Mouse (Mus musculus): Measurements from ENCODE around the gene Rab3c. TPM values are rescaled to one million over a fixed set of nuclear protein-coding genes. Genes with fewer than 3 reads are reported as not detected.

The Rab3c gene
- polyA plus RNA-seq, 1 experiment from 2014 or later, result 0.56 TPM

DNA sequence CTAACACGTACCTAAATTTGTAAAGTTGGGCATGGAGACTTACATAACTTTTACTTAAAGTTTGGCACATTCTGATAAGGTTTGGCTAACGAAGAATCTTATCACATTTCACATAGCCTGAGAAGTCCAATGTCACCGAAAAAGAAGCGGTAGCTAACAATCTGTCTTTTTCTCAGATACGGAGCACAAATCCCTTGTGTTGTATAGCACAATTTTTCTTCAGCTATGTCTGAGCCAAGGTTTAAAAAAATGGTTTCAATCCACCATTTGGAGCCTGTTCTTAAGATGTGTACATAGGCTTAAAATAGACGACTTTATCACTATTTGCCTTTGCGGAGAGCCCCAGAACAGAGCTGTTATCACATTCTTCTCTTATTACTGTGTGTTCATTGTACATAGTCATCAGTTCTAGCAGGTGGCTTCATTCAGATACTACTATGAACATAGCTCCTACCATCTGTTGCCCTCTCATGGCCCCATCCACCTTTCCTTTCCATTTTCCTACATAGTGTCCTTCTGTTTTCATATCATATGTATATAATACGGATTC lies 69.2 kb downstream of the Rab3c start:
- WGBS, result 85% methylated on average over 8 of the region's 8 CpGs
- Histone ChIP-seq H3K9me3 (ENCODE audit: low read length) (no peaks in the 10 kb centered on the region), H3K4me2 (replicated peaks; ENCODE audit: low read depth, low read length) (no peak overlapping the region), H3K27ac (ENCODE audit: low read length) (no peak overlapping the region), H3K9ac (replicated peaks; ENCODE audit: low read length) (no peak overlapping the region), H3K36me3 (ENCODE audit: insufficient read depth, low read length) (no peaks in the 10 kb centered on the region), H3K4me3 (ENCODE audit: low read length) (no peak overlapping the region), H3K4me1 (ENCODE audit: insufficient read depth, low read length) (no peaks in the 10 kb centered on the region), H3K27me3 (ENCODE audit: insufficient read depth, low read length) (no peaks in the 10 kb centered on the region)
- ATAC-seq (ENCODE audit: low FRiP score, low TSS enrichment), result no peak

DNA sequence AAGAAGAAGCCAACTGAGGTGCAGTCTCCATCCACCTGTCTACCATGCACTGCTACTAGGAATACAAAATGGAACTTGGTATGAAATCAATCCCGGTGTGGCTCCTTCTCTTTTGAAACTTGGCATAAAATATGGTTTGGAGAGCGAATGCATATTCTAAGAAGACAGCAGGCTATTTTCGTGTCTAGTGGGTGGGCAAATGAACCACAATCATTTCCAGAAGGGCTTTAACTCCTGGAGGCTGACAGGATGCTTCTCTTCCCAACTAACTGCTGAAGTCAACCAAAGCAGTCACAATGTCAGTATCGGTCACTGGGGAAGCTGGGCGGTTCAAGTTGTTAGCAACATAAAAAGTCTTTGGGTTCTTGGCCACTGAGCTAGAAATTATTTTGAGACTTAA lies 81.9 kb downstream of the Rab3c start:
- WGBS, result 86% methylated on average over 5 of the region's 5 CpGs
- H3K4me2 ChIP-seq (replicated peaks; ENCODE audit: low read depth, low read length), result no peak overlapping the region
- no peak overlapping the region for H3K4me3 ChIP-seq (ENCODE audit: low read length)
- no peaks in the 10 kb centered on the region for H3K9me3 ChIP-seq (ENCODE audit: low read length)
- no peaks in the 10 kb centered on the region for H3K27me3 ChIP-seq (ENCODE audit: insufficient read depth, low read length)
- H3K36me3 ChIP-seq (ENCODE audit: insufficient read depth, low read length), result no peaks in the 10 kb centered on the region
- no peak for ATAC-seq (ENCODE audit: low FRiP score, low TSS enrichment)
- H3K9ac ChIP-seq (replicated peaks; ENCODE audit: low read length), result no peak overlapping the region
- H3K27ac ChIP-seq (ENCODE audit: low read length), result no peak overlapping the region
- no peaks in the 10 kb centered on the region for H3K4me1 ChIP-seq (ENCODE audit: insufficient read depth, low read length)

DNA sequence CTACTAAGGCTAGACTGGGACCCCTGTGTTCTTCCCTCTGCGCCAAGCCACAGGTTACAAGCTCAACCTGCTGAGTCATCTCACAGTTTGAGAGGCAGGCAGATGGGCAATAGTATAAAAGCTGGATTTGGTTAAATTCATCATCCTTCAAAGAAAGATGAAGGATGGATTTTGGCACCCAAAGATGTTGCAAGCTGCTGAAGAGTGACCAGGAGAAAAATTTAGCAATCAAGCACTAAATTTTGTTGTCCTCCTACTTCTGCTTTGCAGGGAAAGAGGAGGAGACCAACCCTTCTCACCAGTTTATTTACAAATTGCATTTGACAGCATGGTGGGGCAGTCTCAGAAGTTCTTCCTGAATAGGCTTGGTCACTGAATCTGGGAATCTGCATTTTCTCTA lies 90.8 kb downstream of the Rab3c start:
- H3K4me1 ChIP-seq (ENCODE audit: insufficient read depth, low read length), result no peaks in the 10 kb centered on the region
- H3K27ac ChIP-seq (ENCODE audit: low read length), result no peak overlapping the region
- WGBS, result 86% methylated on average over 1 of the region's 1 CpGs
- H3K4me3 ChIP-seq (ENCODE audit: low read length), result no peak overlapping the region
- H3K9me3 ChIP-seq (ENCODE audit: low read length), result peaks cover 6% of the 10 kb centered on the region; the same call in 1 of the 2 replicates
- H3K36me3 ChIP-seq (ENCODE audit: insufficient read depth, low read length), result no peaks in the 10 kb centered on the region
- H3K4me2 ChIP-seq (replicated peaks; ENCODE audit: low read depth, low read length), result no peak overlapping the region
- H3K27me3 ChIP-seq (ENCODE audit: insufficient read depth, low read length), result no peaks in the 10 kb centered on the region
- ATAC-seq (ENCODE audit: low FRiP score, low TSS enrichment), result no peak
- H3K9ac ChIP-seq (replicated peaks; ENCODE audit: low read length), result no peak overlapping the region

DNA sequence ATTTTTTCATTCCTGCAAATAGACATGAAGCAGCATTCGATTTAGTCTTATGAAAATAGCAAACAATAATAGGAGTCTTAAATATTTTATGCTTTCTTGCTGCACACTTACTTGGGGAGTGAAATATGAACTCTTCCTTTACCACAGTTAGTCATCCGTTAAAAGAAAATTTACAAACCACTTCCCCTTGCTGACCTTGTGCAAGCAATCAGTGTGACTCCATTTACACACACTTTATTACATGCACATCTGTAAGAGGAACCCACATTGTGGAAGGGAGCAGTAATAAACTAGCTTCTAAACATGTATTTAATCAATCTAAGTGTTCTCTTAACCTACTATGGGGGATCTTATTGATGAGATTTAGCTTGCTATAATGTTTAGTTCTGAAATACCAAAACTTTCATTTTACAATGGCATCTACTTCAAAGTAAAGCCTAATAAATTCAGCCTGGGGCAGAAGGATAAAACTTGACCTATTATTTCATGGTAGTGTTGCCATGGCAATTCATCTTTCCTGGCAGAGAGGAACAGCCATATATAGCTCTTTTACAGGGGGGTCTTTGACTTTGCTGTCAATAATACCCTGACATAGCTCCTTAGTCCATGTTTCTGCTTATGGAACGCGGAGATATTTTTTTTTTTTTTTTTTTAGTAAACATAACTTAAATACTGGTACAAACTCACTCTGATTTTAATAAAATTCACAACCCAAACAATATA lies 95.7 kb downstream of the Rab3c start:
- H3K4me1 ChIP-seq (ENCODE audit: insufficient read depth, low read length), result no peaks in the 10 kb centered on the region
- peaks cover 6% of the 10 kb centered on the region; the same call in 1 of the 2 replicates for H3K9me3 ChIP-seq (ENCODE audit: low read length)
- no peak for ATAC-seq (ENCODE audit: low FRiP score, low TSS enrichment)
- H3K36me3 ChIP-seq (ENCODE audit: insufficient read depth, low read length), result no peaks in the 10 kb centered on the region
- WGBS, result 44% methylated on average over 4 of the region's 4 CpGs
- H3K9ac ChIP-seq (replicated peaks; ENCODE audit: low read length), result no peak overlapping the region
- no peaks in the 10 kb centered on the region for H3K27me3 ChIP-seq (ENCODE audit: insufficient read depth, low read length)
- no peak overlapping the region for H3K27ac ChIP-seq (ENCODE audit: low read length)
- H3K4me3 ChIP-seq (ENCODE audit: low read length), result no peak overlapping the region
- H3K4me2 ChIP-seq (replicated peaks; ENCODE audit: low read depth, low read length), result no peak overlapping the region

DNA sequence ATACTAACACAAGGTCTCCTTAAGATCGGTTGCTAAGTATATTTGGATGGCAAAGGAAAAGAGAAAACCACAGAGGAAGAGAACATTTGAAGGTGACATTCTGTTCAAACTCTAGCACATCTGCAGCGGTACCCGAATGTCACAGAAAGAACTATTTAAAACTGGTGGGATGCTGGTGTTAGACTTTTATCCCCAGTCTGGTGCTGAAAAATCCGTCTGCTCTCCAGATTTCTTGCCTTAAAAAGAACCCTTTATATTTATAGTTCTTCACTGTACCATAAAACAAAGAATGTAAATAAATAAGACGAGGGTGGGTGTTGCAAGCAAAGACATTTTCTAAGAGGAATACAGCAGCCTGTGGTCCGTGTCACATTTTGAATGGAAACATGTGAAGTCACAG lies 105.1 kb downstream of the Rab3c start:
- Histone ChIP-seq H3K27me3 (ENCODE audit: insufficient read depth, low read length) (no peaks in the 10 kb centered on the region), H3K9me3 (ENCODE audit: low read length) (no peaks in the 10 kb centered on the region), H3K4me2 (replicated peaks; ENCODE audit: low read depth, low read length) (no peak overlapping the region), H3K4me3 (ENCODE audit: low read length) (no peak overlapping the region), H3K9ac (replicated peaks; ENCODE audit: low read length) (no peak overlapping the region), H3K27ac (ENCODE audit: low read length) (no peak overlapping the region), H3K4me1 (ENCODE audit: insufficient read depth, low read length) (no peaks in the 10 kb centered on the region), H3K36me3 (ENCODE audit: insufficient read depth, low read length) (no peaks in the 10 kb centered on the region)
- ATAC-seq (ENCODE audit: low FRiP score, low TSS enrichment), result no peak
- WGBS, result 53% methylated on average over 6 of the region's 6 CpGs

DNA sequence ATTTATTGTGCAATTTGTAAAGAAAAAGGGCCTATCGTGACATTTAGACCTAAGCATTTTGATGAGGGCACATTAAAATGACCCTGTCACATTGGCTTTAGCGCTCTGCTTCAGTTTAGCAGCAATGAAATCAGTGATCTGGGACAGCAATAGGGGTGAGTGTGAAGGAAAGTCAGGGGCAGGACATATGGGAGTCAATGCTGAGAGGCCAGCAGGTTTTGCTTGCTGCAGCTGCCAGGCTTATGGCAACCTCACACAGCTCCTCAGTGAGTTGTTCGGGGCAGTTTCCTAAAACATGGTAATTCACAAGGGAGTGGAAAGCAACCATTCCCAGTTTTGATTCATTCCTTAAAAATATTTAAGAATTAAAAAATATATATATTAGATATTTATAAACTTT lies 111.1 kb downstream of the Rab3c start:
- H3K4me2 ChIP-seq (replicated peaks; ENCODE audit: low read depth, low read length), result no peak overlapping the region
- ATAC-seq (ENCODE audit: low FRiP score, low TSS enrichment), result no peak
- 68% methylated on average over 3 of the region's 3 CpGs for WGBS
- H3K4me1 ChIP-seq (ENCODE audit: insufficient read depth, low read length), result 0 out of 2 replicates have a peak, but pooled peaks cover 3% of the 10 kb centered on the region
- no peak overlapping the region for H3K9ac ChIP-seq (replicated peaks; ENCODE audit: low read length)
- no peak overlapping the region for H3K27ac ChIP-seq (ENCODE audit: low read length)
- no peaks in the 10 kb centered on the region for H3K27me3 ChIP-seq (ENCODE audit: insufficient read depth, low read length)
- no peaks in the 10 kb centered on the region for H3K9me3 ChIP-seq (ENCODE audit: low read length)
- H3K4me3 ChIP-seq (ENCODE audit: low read length), result no peak overlapping the region
- H3K36me3 ChIP-seq (ENCODE audit: insufficient read depth, low read length), result no peaks in the 10 kb centered on the region

DNA sequence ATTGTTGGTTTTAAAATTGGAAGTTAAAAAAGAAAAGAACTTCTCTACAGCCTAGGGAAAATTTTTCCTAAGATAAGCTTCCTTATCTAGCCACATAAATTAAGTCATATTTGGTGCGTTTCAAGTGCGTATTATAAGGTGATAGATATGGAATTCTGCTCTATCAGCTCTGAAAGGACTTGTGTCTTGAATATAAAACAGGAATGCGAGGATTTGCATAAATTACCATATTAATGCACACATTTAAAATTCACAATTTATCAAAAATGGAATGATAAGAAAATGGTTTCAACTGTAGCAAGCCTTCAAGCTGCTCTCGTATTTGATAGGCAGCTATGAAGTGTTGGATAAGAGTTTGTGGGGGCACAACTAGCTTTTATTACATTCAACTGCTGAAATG lies 111.6 kb downstream of the Rab3c start:
- no peaks in the 10 kb centered on the region for H3K9me3 ChIP-seq (ENCODE audit: low read length)
- 0 out of 2 replicates have a peak, but pooled peaks cover 3% of the 10 kb centered on the region for H3K4me1 ChIP-seq (ENCODE audit: insufficient read depth, low read length)
- no peak overlapping the region for H3K9ac ChIP-seq (replicated peaks; ENCODE audit: low read length)
- no peak overlapping the region for H3K4me2 ChIP-seq (replicated peaks; ENCODE audit: low read depth, low read length)
- H3K36me3 ChIP-seq (ENCODE audit: insufficient read depth, low read length), result no peaks in the 10 kb centered on the region
- no peak for ATAC-seq (ENCODE audit: low FRiP score, low TSS enrichment)
- 75% methylated on average over 4 of the region's 4 CpGs for WGBS
- H3K4me3 ChIP-seq (ENCODE audit: low read length), result no peak overlapping the region
- H3K27me3 ChIP-seq (ENCODE audit: insufficient read depth, low read length), result no peaks in the 10 kb centered on the region
- no peak overlapping the region for H3K27ac ChIP-seq (ENCODE audit: low read length)

DNA sequence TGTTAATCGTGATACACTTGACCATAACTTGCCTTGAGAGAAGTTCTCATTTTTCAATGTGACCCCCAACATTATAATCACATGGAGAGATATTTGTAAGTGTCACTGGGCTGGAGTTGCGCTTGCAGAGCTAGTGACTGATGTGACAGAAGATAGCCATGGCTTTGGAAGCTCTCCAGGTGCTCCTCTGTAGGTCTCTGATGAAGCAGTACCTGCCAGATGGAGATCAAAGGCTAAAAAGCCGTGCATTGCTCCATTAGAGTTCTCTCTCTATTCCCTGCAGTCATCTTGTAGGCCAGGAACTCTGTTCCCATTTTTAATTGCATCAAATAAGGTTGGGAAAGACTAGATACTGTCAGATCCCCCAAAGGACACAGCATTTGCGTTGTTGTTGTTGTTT lies 112.2 kb downstream of the Rab3c start:
- no peak overlapping the region for H3K4me3 ChIP-seq (ENCODE audit: low read length)
- no peaks in the 10 kb centered on the region for H3K9me3 ChIP-seq (ENCODE audit: low read length)
- no peak overlapping the region for H3K4me2 ChIP-seq (replicated peaks; ENCODE audit: low read depth, low read length)
- no peak for ATAC-seq (ENCODE audit: low FRiP score, low TSS enrichment)
- H3K4me1 ChIP-seq (ENCODE audit: insufficient read depth, low read length), result 0 out of 2 replicates have a peak, but pooled peaks cover 3% of the 10 kb centered on the region
- H3K27ac ChIP-seq (ENCODE audit: low read length), result no peak overlapping the region
- no peaks in the 10 kb centered on the region for H3K27me3 ChIP-seq (ENCODE audit: insufficient read depth, low read length)
- H3K9ac ChIP-seq (replicated peaks; ENCODE audit: low read length), result no peak overlapping the region
- WGBS, result 76% methylated on average over 4 of the region's 4 CpGs
- no peaks in the 10 kb centered on the region for H3K36me3 ChIP-seq (ENCODE audit: insufficient read depth, low read length)

DNA sequence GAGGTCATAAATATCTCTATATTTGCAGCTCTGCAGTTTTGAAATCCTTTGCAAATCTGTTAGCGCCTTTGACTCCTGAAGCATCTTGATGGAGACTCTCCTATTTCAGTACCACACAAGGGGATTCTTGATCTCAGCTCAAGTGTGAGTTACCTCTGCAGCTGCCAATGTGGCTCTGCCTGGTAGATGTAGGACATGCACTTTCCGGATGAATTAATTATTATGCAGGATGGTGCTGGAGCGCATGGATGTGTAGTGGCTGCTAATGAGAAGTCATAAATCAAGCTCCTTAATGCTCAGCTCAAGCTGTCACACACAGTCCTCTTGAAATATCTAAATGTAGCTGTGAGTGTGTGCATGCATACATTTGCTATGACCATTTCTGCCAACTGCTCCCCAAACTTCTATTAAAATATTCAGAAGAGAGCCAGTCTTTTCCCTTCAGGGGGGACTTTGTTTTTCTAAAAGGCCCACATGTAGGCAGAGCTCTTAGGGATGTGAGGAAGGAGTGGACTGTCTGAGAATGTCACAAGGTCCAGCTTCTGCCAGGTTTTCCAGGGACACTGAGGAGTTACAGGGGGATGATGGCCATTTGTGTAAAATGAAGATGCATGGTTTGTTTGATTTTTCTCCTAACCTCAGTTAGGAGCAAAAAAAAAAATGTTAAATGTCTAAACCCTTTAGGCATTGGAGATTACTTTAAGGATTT lies 114.0 kb downstream of the Rab3c start:
- ATAC-seq (ENCODE audit: low FRiP score, low TSS enrichment), result peak; percentile 69; the same call in 1 of the 2 replicates
- Histone ChIP-seq H3K36me3 (ENCODE audit: insufficient read depth, low read length) (no peaks in the 10 kb centered on the region), H3K4me2 (replicated peaks; ENCODE audit: low read depth, low read length) (no peak overlapping the region), H3K4me1 (ENCODE audit: insufficient read depth, low read length) (0 out of 2 replicates have a peak, but pooled peaks cover 3% of the 10 kb centered on the region), H3K27me3 (ENCODE audit: insufficient read depth, low read length) (no peaks in the 10 kb centered on the region), H3K9me3 (ENCODE audit: low read length) (no peaks in the 10 kb centered on the region), H3K4me3 (ENCODE audit: low read length) (no peak overlapping the region), H3K9ac (replicated peaks; ENCODE audit: low read length) (no peak overlapping the region), H3K27ac (ENCODE audit: low read length) (no peak overlapping the region)
- WGBS, result 47% methylated on average over 3 of the region's 3 CpGs

DNA sequence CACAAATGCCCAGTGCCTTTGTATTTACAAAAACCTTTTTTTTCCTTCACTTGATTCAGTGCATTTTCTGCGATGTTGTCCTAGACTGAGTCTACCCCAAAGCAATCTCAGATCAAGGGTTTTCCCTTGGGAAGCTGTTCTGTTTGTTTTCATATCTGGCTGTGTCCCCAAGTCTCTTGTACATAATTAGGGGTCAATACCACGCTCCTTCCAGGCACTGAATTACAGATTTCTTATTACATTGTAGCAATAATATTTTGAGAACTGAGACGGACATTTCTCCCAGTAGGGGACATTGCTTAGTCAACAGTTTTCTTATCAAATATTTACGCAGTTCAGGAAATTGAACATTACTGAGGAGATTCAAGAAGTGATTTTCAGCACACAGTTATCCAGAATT lies 120.8 kb downstream of the Rab3c start:
- 62% methylated on average over 4 of the region's 4 CpGs for WGBS
- H3K4me3 ChIP-seq (ENCODE audit: low read length), result no peak overlapping the region
- no peaks in the 10 kb centered on the region for H3K36me3 ChIP-seq (ENCODE audit: insufficient read depth, low read length)
- no peaks in the 10 kb centered on the region for H3K27me3 ChIP-seq (ENCODE audit: insufficient read depth, low read length)
- H3K4me1 ChIP-seq (ENCODE audit: insufficient read depth, low read length), result no peaks in the 10 kb centered on the region
- no peak overlapping the region for H3K9ac ChIP-seq (replicated peaks; ENCODE audit: low read length)
- ATAC-seq (ENCODE audit: low FRiP score, low TSS enrichment), result no peak
- no peaks in the 10 kb centered on the region for H3K9me3 ChIP-seq (ENCODE audit: low read length)
- H3K27ac ChIP-seq (ENCODE audit: low read length), result no peak overlapping the region
- no peak overlapping the region for H3K4me2 ChIP-seq (replicated peaks; ENCODE audit: low read depth, low read length)
